Mouse (Mus musculus) heart, adult 8-10 months (tissue): Measurements from ENCODE around the gene Stat5b. TPM values are rescaled to one million over a fixed set of nuclear protein-coding genes. Genes with fewer than 3 reads are reported as not detected.
A peak's percentile ranks its signal among the peaks of the same experiment; 100 is the strongest.

Experiments
- DNase-seq: peaks from one replicate; pipeline ENCODE4 v3.0.0; 2022; ENCODE audit warnings: low spot score
- total RNA-seq, 4 experiments: library from RNA; stranded (reverse); gene quantifications; 2 replicates each; pipeline ENCODE4 v1.2.4; 2022

Stat5b gene
- total RNA-seq, 4 experiments from 2014 or later = 57.2 to 64.8 (median 62.7) TPM

GRCm38 (mm10) chr11:100738066-100738604, 112.4 kb downstream of the Stat5b start, which contains the start of gene Rab5c:
Gene Rab5c, minus strand, starts transcription at chr11:100738215.
- DNase-seq = peak; percentile 100

GRCm38 (mm10) chr11:100737105-100737733, 113.3 kb downstream of the Stat5b start:
- DNase-seq = no peak

GRCm38 (mm10) chr11:100736746-100737080, 113.8 kb downstream of the Stat5b start:
- DNase-seq = no peak

- DNase-seq = no peak
Observed at GRCm38 (mm10) chr11:100735954-100736745, 114.4 kb downstream of the Stat5b start.

- DNase-seq = no peak
Observed at GRCm38 (mm10) chr11:100735134-100735865, 115.2 kb downstream of the Stat5b start.

Other genes with a start within 250 kb of the Stat5b start
- gene Nkiras2, start 231.5 kb downstream of the Stat5b start, total RNA-seq = 10 to 100 TPM; 49.3 to 59.3 (median 55.2) TPM
- gene Dnajc7, start 230.6 kb downstream of the Stat5b start, total RNA-seq = 100 to 1,000 TPM in 3 of 4 experiments, 10 to 100 TPM in 1; 89.7 to 121 (median 109) TPM
- gene Zfp385c, start 158.3 kb downstream of the Stat5b start, total RNA-seq = under 1 TPM; 0.09 to 0.53 (median 0.28) TPM
- gene Dhx58, start 146.5 kb downstream of the Stat5b start, total RNA-seq = 1 to 10 TPM in 1 of 4 experiments, under 1 TPM in 3; 0.38 to 1.1 (median 0.78) TPM
- gene Kat2a, start 138.3 kb downstream of the Stat5b start, total RNA-seq = 10 to 100 TPM; 12.3 to 14.0 (median 13.1) TPM
- under 1 TPM in 1 of 4 experiments, not detected in 3; 0.37 TPM for gene Hspb9, start 136.9 kb downstream of the Stat5b start, total RNA-seq
- gene Rab5c, start 112.5 kb downstream of the Stat5b start, total RNA-seq = 10 to 100 TPM; 47.1 to 62.6 (median 51.0) TPM
- not detected for gene Kcnh4, start 90.8 kb downstream of the Stat5b start, total RNA-seq
- not detected for gene Hcrt, start 87.8 kb downstream of the Stat5b start, total RNA-seq
- gene Ghdc, start 79.8 kb downstream of the Stat5b start, total RNA-seq = 10 to 100 TPM in 2 of 4 experiments, 1 to 10 TPM in 2; 9.1 to 14.1 (median 10.0) TPM
- gene Stat5a, start 8.6 kb upstream of the Stat5b start, total RNA-seq = 10 to 100 TPM; 16.5 to 26.5 (median 21.6) TPM
- gene Stat3, start 88.8 kb upstream of the Stat5b start, total RNA-seq = 100 to 1,000 TPM in 1 of 4 experiments, 10 to 100 TPM in 3; 76.6 to 108 (median 91.0) TPM
- 100 to 1,000 TPM; 190 to 247 (median 212) TPM for gene Cavin1, start 120.2 kb upstream of the Stat5b start, total RNA-seq
- gene Atp6v0a1, start 158.7 kb upstream of the Stat5b start, total RNA-seq = 100 to 1,000 TPM in 1 of 4 experiments, 10 to 100 TPM in 3; 85.0 to 100 (median 88.9) TPM
- gene Naglu, start 219.3 kb upstream of the Stat5b start, total RNA-seq = 10 to 100 TPM in 1 of 4 experiments, 1 to 10 TPM in 3; 7.3 to 10.1 (median 7.8) TPM
- 1 to 10 TPM in 1 of 4 experiments, under 1 TPM in 3; 0.22 to 1.5 (median 0.52) TPM for gene Hsd17b1, start 227.7 kb upstream of the Stat5b start, total RNA-seq
- 10 to 100 TPM; 14.5 to 21.0 (median 17.6) TPM for gene Coasy, start 231.8 kb upstream of the Stat5b start, total RNA-seq
- gene Mlx, start 236.6 kb upstream of the Stat5b start, total RNA-seq = 10 to 100 TPM; 15.5 to 24.4 (median 20.0) TPM
- gene Psmc3ip, start 244.7 kb upstream of the Stat5b start, total RNA-seq = 1 to 10 TPM; 2.3 to 3.1 (median 2.8) TPM